8 mouse cellular contexts compared by ENCODE assay signal in the genomic region with DNA sequence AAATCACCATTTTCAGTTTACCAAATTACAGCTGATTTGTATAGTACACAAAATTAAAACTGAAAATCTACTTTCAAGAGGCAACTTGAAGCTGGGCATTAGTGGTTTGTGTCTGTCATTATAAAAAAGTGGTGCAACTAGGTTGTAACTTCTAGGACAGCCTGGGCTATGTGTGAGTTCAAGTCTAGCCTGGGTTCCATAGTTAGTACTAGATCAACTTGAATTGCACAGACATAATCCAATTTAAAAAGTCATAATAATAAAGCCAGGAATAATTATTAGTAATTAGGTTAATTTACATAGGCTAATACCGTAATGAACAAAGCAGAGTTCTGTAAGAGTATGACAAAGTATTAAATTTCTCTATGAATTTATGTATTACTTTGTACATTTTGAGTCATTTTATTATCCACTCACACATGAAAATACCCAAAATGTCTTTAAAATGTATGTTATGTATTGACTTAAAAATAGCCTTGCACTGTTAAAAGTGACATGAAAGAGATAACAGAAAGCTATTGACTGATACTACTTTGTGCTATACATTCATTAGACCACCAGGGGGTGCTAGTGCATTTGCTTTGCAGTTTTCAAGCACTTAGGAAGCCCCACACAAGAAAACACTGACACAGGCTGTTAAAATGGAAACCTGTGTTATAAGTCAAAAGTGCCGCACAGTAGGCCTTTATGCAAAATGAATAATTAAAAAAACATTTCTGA.
A peak's percentile ranks its signal among the peaks of the same experiment; 100 is the strongest.
DNase-seq lines count a peak whose midpoint lies in the region; ATAC-seq lines count a peak whose summit lies in the region.

No protein-coding gene starts in this region.

- H3K9ac ChIP-seq in forebrain, embryonic 12.5 days, result no peak overlapping the region
- no peak overlapping the region for H3K9ac ChIP-seq in kidney, embryonic 15.5 days

- peak; percentile 58 for DNase-seq in adrenal gland, postnatal 14 days
- no peak for DNase-seq in adrenal gland, adult 8-10 months
- peak; percentile 44 for DNase-seq in urinary bladder, postnatal 25 days (ENCODE audit: low spot score)
- DNase-seq in urinary bladder, postnatal 4 days (ENCODE audit: low spot score in 2 of 2), result no peak
- DNase-seq in yolk sac, embryonic 10.5 days (ENCODE audit: low spot score), result peak; percentile 18

- H3K9me3 ChIP-seq in forebrain, embryonic 12.5 days, result no peaks in the 10 kb centered on the region
- no peaks in the 10 kb centered on the region for H3K9me3 ChIP-seq in kidney, embryonic 15.5 days (replicated peaks)

- no peak overlapping the region for H3K27ac ChIP-seq in forebrain, embryonic 12.5 days
- H3K27ac ChIP-seq in kidney, embryonic 15.5 days, result no peak overlapping the region

- H3K36me3 ChIP-seq in forebrain, embryonic 12.5 days (replicated peaks), result no peaks in the 10 kb centered on the region
- H3K36me3 ChIP-seq in kidney, embryonic 15.5 days, result no peaks in the 10 kb centered on the region

- no peaks in the 10 kb centered on the region for H3K27me3 ChIP-seq in forebrain, embryonic 12.5 days
- H3K27me3 ChIP-seq in kidney, embryonic 15.5 days, result no peaks in the 10 kb centered on the region

- 54% methylated on average over 2 of the region's 2 CpGs for WGBS in forebrain, embryonic 12.5 days
- 60% methylated on average over 2 of the region's 2 CpGs for WGBS in kidney, embryonic 15.5 days

- ATAC-seq in forebrain, embryonic 12.5 days (ENCODE audit: low FRiP score), result peak; percentile 81
- ATAC-seq in kidney, embryonic 15.5 days (replicated peaks; ENCODE audit: low FRiP score), result 0 out of 2 replicates have a peak, but pooled peaks have one; percentile 43
- ATAC-seq in megakaryocyte progenitor cell, adult 5-6 weeks (replicated peaks; ENCODE audit: poor library complexity), result peak; percentile 81

- H3K4me2 ChIP-seq in forebrain, embryonic 12.5 days, result no peak overlapping the region
- H3K4me2 ChIP-seq in kidney, embryonic 15.5 days, result no peak overlapping the region

- H3K4me1 ChIP-seq in forebrain, embryonic 12.5 days, result no peaks in the 10 kb centered on the region
- no peaks in the 10 kb centered on the region for H3K4me1 ChIP-seq in kidney, embryonic 15.5 days

- no peak overlapping the region for H3K4me3 ChIP-seq in forebrain, embryonic 12.5 days (replicated peaks)
- H3K4me3 ChIP-seq in kidney, embryonic 15.5 days (replicated peaks), result no peak overlapping the region

Comparison
In these comparisons a context has a peak if more than half of its experiments do, and no peak if none do; other contexts are left out.
1. DNase-seq: peak in adrenal gland, postnatal 14 days (single experiment), urinary bladder, postnatal 25 days (single experiment) and yolk sac, embryonic 10.5 days (single experiment); none in adrenal gland, adult 8-10 months (single experiment) and urinary bladder, postnatal 4 days (0 of 2).
2. Peak in every context shown above with its lines, with median percentiles within 50 percentile points of each other: ATAC-seq.